Mouse (Mus musculus) heart, embryonic 11.5 days (tissue): ENCODE measurements around the gene Bag6. TPM values are rescaled to one million over a fixed set of nuclear protein-coding genes. Genes with fewer than 3 reads are reported as not detected.

Source experiments
- ATAC-seq: fragments of 200-750 bp; cut with Nextera tagmentation; replicated peaks from 2 replicates; pipeline ENCODE4 v1.8.0; 2017; ENCODE audit warnings: moderate library complexity; ENCODE audit not compliant: insufficient number of reproducible peaks, low FRiP score, low TSS enrichment
- H3K27ac ChIP-seq: fragments of 300-500 bp; sonication (generic); 2 replicates; pipeline ENCODE4 v1.5.1; 2014; ENCODE audit warnings: mild to moderate bottlenecking, low read depth, low read length
- H3K27me3 ChIP-seq: fragments of 300-500 bp; sonication (generic); 2 replicates; pipeline ENCODE4 v1.6.1; 2014; ENCODE audit warnings: mild to moderate bottlenecking, low read length, mixed read lengths; ENCODE audit not compliant: control insufficient read depth, insufficient read depth
- H3K36me3 ChIP-seq: fragments of 300-500 bp; sonication (generic); 2 replicates; pipeline ENCODE4 v1.6.1; 2014; ENCODE audit warnings: mild to moderate bottlenecking, low read length, moderate library complexity, mixed read lengths; ENCODE audit not compliant: control insufficient read depth, insufficient read depth
- H3K4me1 ChIP-seq: fragments of 300-500 bp; sonication (generic); 2 replicates; pipeline ENCODE4 v1.6.1; 2014; ENCODE audit warnings: low read length; ENCODE audit not compliant: control insufficient read depth, insufficient read depth
- H3K4me2 ChIP-seq: fragments of 300-500 bp; sonication (generic); 2 replicates; pipeline ENCODE4 v1.6.1; 2014; ENCODE audit warnings: mild to moderate bottlenecking, moderate library complexity
- H3K4me3 ChIP-seq: fragments of 300-500 bp; sonication (generic); 2 replicates; pipeline ENCODE4 v1.5.1; 2014; ENCODE audit warnings: low read depth, low read length
- H3K9ac ChIP-seq: fragments of 300-500 bp; sonication (generic); 2 replicates; pipeline ENCODE4 v1.6.1; 2014; ENCODE audit warnings: mild to moderate bottlenecking, low read depth, low read length, moderate library complexity
- H3K9me3 ChIP-seq: fragments of 300-500 bp; sonication (generic); replicated peaks from 2 replicates; pipeline ENCODE4 v1.6.1; 2016; ENCODE audit warnings: low read length; ENCODE audit not compliant: control insufficient read depth
- WGBS: fragments of 180-500 bp; shearing (Covaris S2); extraction: QIAGEN DNeasy Blood & Tissue Kit; methylation state at CpG from one replicate; pipeline ENCODE4 v1.1.7; 2014; ENCODE audit not compliant: insufficient replicate concordance; 5-methylcytosine and 5-hydroxymethylcytosine counted together
- polyA plus RNA-seq: library from polyadenylated mRNA; unstranded; fragments of >200 nt; fragmentation: Nextera tagmentation; extraction: Ambion mirVana; gene quantifications from 2 replicates; pipeline ENCODE4 v1.2.1, GENCODE M21; 2014

The Bag6 gene
- polyA plus RNA-seq, 1 experiment from 2014 or later = 77.4 TPM

DNA sequence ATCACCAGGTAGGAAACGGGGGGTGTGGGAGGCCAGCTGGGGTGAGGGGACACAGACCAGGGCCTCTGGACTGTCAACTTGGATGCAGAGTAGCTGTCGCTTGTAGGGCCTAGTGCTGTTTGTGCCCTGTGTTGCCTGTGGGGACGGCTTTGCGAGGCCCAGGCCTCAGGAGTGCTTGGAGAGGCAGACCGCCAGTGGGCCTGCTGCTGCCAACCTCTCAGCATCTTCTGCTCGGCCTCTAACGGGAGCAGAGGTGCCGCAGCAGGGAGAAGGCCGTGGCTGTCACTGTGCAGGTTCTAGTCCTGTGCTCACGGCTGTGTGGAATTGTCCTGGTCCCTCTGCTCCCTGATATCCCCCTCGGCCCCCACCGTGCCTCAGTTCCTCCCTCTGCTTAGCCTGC lies 38.4 kb upstream of the Bag6 start:
- no peaks in the 10 kb centered on the region for H3K9me3 ChIP-seq
- ATAC-seq = no peak
- peaks cover 29% of the 10 kb centered on the region for H3K36me3 ChIP-seq
- H3K4me2 ChIP-seq = no peak overlapping the region
- no peak overlapping the region for H3K4me3 ChIP-seq
- H3K27me3 ChIP-seq = no peaks in the 10 kb centered on the region
- peaks cover 3% of the 10 kb centered on the region; the same call in 1 of the 2 replicates for H3K4me1 ChIP-seq
- WGBS = 80% methylated on average over 12 of the region's 12 CpGs
- no peak overlapping the region for H3K9ac ChIP-seq
- H3K27ac ChIP-seq = no peak overlapping the region

DNA sequence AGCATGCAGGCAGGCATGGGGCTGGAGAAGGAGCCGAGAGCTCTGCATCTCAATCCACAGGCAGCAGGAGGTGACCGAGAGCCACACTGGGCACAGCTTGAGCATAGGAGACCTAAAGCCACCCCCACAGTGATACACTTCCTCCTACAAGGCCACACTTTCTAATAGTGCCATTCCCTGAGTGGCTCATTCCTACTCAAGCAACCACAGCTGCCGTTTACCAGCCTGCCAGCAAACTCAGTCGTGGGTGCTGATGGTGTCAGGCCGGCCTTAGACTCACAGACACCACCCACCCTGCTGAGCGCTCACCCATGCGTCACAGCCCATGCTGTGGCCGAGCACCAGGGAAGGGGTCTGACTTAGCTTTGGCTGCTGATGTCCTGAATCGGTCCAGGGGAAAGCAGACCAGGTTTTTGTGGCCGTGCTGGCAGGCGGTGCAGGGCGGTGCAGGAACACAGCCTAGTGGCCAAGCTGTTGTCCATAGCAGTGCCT lies 37.8 kb upstream of the Bag6 start:
- Histone ChIP-seq H3K4me3 (no peak overlapping the region), H3K4me2 (no peak overlapping the region), H3K27me3 (no peaks in the 10 kb centered on the region), H3K36me3 (peaks cover 29% of the 10 kb centered on the region), H3K9me3 (no peaks in the 10 kb centered on the region), H3K4me1 (peaks cover 4% of the 10 kb centered on the region; the same call in 1 of the 2 replicates), H3K9ac (no peak overlapping the region), H3K27ac (no peak overlapping the region)
- no peak for ATAC-seq
- WGBS = 87% methylated on average over 12 of the region's 12 CpGs

DNA sequence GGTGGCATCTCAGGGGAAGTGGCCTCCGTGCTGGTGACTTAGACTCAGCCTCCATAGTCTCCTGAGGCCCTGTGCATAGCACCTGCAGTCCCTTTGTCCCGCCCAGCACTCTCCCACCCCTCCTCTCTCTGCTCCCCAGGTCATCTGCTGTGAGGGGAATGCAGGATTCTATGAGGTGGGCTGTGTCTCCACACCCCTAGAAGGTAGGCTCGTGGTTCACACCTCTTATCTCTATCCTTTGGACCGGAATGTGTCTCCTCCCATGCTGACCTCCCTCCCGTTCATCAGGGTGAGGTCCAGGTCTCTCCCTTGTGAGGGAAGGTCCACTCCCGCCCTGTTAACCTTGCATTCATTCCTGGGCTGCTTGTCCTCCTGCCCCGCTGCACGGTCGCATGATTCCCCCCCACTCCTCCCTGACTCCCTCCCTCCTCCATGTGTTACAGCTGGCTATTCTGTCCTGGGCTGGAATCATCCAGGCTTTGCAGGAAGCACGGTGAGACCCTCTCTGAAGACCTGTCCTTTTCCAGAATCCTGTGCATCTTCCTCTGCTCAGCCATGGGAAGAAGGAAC lies 34.7 kb upstream of the Bag6 start:
- no peaks in the 10 kb centered on the region for H3K9me3 ChIP-seq
- no peaks in the 10 kb centered on the region for H3K27me3 ChIP-seq
- whole genome bisulfite sequencing = 56% methylated on average over 10 of the region's 10 CpGs
- H3K36me3 ChIP-seq = peaks cover 22% of the 10 kb centered on the region
- H3K9ac ChIP-seq = no peak overlapping the region
- H3K4me3 ChIP-seq = no peak overlapping the region
- H3K27ac ChIP-seq = no peak overlapping the region
- peaks cover 10% of the 10 kb centered on the region for H3K4me1 ChIP-seq
- no peak for ATAC-seq
- H3K4me2 ChIP-seq = no peak overlapping the region

DNA sequence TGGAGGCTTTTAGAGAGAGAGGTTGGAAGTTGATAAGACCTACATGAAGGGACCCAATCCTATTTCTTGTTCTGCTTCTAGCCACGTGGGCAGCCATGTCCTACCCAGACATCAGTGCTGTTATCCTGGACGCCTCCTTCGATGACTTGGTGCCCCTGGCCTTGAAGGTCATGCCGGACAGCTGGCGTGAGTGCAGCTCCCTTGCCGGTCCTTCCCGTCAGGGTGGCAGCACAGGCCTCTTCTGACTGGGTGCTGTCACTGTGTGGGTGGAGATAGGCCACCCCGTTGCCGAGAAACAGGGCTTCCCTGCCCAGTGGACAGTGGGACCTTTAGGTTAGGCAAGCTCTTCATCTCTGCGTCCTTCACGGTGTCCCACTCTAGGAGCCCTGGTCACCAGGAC lies 33.8 kb upstream of the Bag6 start:
- Histone ChIP-seq H3K27me3 (no peaks in the 10 kb centered on the region), H3K4me3 (no peak overlapping the region), H3K4me2 (no peak overlapping the region), H3K36me3 (peaks cover 21% of the 10 kb centered on the region), H3K27ac (no peak overlapping the region), H3K4me1 (peaks cover 10% of the 10 kb centered on the region), H3K9ac (no peak overlapping the region), H3K9me3 (no peaks in the 10 kb centered on the region)
- 84% methylated on average over 11 of the region's 11 CpGs for WGBS
- ATAC-seq = no peak

DNA sequence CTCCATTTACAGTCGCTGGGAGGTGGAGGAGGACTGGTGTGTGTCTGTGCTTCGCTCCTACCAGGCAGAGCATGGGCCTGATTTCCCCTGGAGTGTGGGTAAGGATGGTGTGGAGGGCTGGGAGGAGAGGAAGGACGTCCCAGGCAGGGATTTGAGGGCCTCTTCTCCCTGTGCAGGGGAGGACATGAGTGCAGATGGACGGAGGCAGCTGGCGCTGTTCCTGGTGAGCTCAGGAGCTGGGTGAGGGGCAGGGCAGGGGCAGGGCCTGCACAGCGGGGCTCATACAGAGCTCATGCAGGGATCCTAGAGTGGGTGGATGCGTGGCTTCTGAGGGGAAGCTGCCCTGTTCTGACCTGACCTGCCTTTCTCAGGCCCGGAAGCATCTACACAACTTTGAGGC lies 32.7 kb upstream of the Bag6 start:
- no peak for ATAC-seq
- Histone ChIP-seq H3K36me3 (peaks cover 18% of the 10 kb centered on the region), H3K9me3 (no peaks in the 10 kb centered on the region), H3K27ac (no peak overlapping the region), H3K4me3 (no peak overlapping the region), H3K4me2 (no peak overlapping the region), H3K27me3 (no peaks in the 10 kb centered on the region), H3K9ac (no peak overlapping the region), H3K4me1 (peaks cover 10% of the 10 kb centered on the region)
- 71% methylated on average over 8 of the region's 8 CpGs for WGBS

DNA sequence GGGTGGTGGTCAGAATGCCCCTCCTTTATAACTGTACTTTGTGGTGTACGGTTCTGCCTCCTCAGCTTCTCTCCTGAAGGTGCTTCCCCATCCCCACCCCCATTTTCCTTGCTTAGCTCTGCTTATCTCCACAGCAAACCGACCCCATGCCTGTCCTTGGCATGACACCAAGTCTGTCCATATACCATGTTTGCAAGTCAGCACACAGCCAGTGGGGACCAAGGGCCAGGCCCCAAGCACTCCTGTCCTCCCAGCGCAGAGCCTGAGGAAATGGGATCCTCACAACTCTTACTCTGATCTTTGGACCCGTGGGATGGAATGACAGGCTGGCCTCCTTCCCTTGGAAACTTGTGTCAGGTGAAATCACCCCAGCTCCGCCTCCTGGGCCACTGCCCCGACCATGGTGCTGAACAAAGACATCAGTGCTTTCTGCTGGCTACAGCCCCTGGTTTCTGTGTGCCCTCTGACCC lies 31.7 kb upstream of the Bag6 start:
- H3K9me3 ChIP-seq = no peaks in the 10 kb centered on the region
- WGBS = 60% methylated on average over 6 of the region's 6 CpGs
- no peak overlapping the region for H3K27ac ChIP-seq
- H3K27me3 ChIP-seq = no peaks in the 10 kb centered on the region
- peaks cover 14% of the 10 kb centered on the region for H3K36me3 ChIP-seq
- no peak for ATAC-seq
- H3K4me1 ChIP-seq = peaks cover 10% of the 10 kb centered on the region
- H3K9ac ChIP-seq = no peak overlapping the region
- no peak overlapping the region for H3K4me2 ChIP-seq
- no peak overlapping the region for H3K4me3 ChIP-seq

DNA sequence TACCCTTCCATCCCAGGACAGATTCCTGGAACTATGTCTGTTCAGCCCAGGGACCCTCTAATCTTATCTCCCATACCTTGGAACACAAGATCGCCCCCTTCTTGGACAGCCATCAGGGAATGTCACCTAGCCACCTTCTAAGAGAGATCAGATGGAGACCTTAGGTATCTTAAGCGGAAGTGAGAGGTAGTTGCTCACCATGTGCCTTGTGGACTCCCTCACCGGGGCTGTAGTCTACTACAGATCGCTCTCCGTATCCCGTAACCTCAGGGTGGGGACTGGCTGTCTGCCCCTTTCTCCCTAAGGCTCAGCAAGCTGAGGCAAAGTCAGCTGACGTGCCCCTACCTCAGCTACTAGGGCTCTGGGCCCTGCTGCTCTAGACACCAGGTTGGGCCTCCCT lies 30.9 kb upstream of the Bag6 start:
- Histone ChIP-seq H3K9ac (no peak overlapping the region), H3K9me3 (no peaks in the 10 kb centered on the region), H3K4me2 (no peak overlapping the region), H3K27ac (no peak overlapping the region), H3K36me3 (peaks cover 13% of the 10 kb centered on the region), H3K27me3 (no peaks in the 10 kb centered on the region), H3K4me1 (peaks cover 10% of the 10 kb centered on the region), H3K4me3 (no peak overlapping the region)
- WGBS = 79% methylated on average over 7 of the region's 7 CpGs
- no peak for ATAC-seq

DNA sequence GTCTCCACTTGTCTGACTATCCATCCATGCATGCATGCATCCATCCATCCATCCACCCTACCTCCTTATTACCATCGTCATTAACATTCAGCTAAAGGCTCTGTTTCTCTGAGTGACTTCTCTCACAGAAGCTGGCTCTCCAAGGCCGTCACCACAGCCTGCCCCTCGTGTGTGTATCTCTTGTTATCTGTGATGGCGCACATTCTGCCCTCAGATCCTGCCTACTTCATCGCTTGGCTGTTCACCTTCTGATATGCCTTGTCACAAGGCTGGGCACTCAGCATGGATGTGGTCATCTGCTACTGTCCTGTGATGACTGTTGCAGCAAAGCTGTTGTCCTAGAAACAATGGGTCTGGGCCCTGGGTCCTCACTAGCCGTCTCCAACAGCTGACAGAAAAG lies 30.2 kb upstream of the Bag6 start:
- Histone ChIP-seq H3K4me2 (no peak overlapping the region), H3K4me3 (no peak overlapping the region), H3K9me3 (no peaks in the 10 kb centered on the region), H3K36me3 (peaks cover 13% of the 10 kb centered on the region), H3K27me3 (no peaks in the 10 kb centered on the region), H3K27ac (no peak overlapping the region), H3K9ac (no peak overlapping the region), H3K4me1 (peaks cover 10% of the 10 kb centered on the region)
- WGBS = 53% methylated on average over 6 of the region's 6 CpGs
- no peak for ATAC-seq

DNA sequence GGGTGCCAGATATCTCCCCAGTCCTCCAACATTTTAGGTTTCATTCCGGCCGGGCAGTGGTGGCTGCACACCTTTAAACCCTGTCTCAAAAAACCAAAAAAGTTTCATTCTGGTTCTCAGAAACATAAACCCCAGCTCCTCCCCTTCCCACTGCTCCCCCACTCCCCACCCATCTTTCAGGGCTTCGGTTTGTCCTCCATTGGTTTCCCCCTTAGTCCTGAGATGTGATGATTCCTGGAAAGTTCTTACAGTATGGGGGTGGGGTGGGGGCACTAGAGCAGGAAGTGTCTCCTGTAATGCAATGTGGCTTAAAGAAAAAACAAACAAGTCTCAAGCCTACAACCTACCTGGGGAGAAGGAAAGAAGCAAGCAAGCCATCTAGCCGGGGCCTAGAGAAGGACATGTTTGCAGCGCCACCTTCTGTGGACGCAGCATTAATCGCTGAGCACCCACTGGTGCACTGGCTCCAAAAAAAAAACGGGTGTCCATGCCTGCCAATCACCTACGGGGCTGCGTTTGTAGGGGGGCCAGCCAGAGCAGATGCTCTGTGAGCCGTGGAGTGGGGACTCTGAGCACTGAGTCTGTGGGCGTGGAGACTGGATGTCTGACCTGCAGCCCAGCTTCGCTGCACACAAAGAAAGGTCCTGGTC lies 29.1 kb upstream of the Bag6 start:
- Histone ChIP-seq H3K4me1 (peaks cover 12% of the 10 kb centered on the region), H3K9ac (no peak overlapping the region), H3K4me3 (no peak overlapping the region), H3K27ac (no peak overlapping the region), H3K9me3 (no peaks in the 10 kb centered on the region), H3K27me3 (no peaks in the 10 kb centered on the region), H3K4me2 (no peak overlapping the region), H3K36me3 (peaks cover 10% of the 10 kb centered on the region; the same call in 1 of the 2 replicates)
- ATAC-seq = no peak
- WGBS = 25% methylated on average over 13 of the region's 13 CpGs
